Mouse (Mus musculus) liver, embryonic 15.5 days (tissue): ENCODE results near the gene Fam43a. TPM values are rescaled to one million over a fixed set of nuclear protein-coding genes. Genes with fewer than 3 reads are reported as not detected.

Source experiments
- ATAC-seq: fragments of 200-750 bp; cut with Nextera tagmentation; 2 replicates; pipeline ENCODE4 v1.8.0; 2017; ENCODE audit warnings: moderate number of reproducible peaks, mild to moderate bottlenecking, moderate library complexity; ENCODE audit not compliant: insufficient read depth
- H3K27ac ChIP-seq: fragments of 300-500 bp; sonication (generic); replicated peaks from 2 replicates; pipeline ENCODE4 v1.5.1; 2015; ENCODE audit warnings: mild to moderate bottlenecking, inconsistent platforms
- H3K27me3 ChIP-seq: fragments of 300-500 bp; sonication (generic); 2 replicates; pipeline ENCODE4 v1.6.1; 2015; ENCODE audit warnings: mild to moderate bottlenecking, inconsistent platforms
- H3K36me3 ChIP-seq: fragments of 300-500 bp; sonication (generic); replicated peaks from 2 replicates; pipeline ENCODE4 v1.6.1; 2015; ENCODE audit warnings: moderate library complexity, mild to moderate bottlenecking, inconsistent platforms
- H3K4me1 ChIP-seq: fragments of 300-500 bp; sonication (generic); replicated peaks from 2 replicates; pipeline ENCODE4 v1.6.1; 2015; ENCODE audit warnings: inconsistent platforms
- H3K4me2 ChIP-seq: fragments of 300-500 bp; sonication (generic); 2 replicates; pipeline ENCODE4 v1.6.1; 2015; ENCODE audit warnings: moderate library complexity, mild to moderate bottlenecking, inconsistent platforms
- H3K4me3 ChIP-seq: fragments of 300-500 bp; sonication (generic); replicated peaks from 2 replicates; pipeline ENCODE4 v1.5.1; 2015; ENCODE audit warnings: mild to moderate bottlenecking, inconsistent platforms
- H3K9ac ChIP-seq: fragments of 300-500 bp; sonication (generic); 2 replicates; pipeline ENCODE4 v1.6.1; 2015; ENCODE audit warnings: moderate library complexity, mild to moderate bottlenecking, inconsistent platforms
- H3K9me3 ChIP-seq: fragments of 300-500 bp; sonication (generic); replicated peaks from 2 replicates; pipeline ENCODE4 v1.6.1; 2016; ENCODE audit warnings: inconsistent platforms
- WGBS: fragments of 180-500 bp; shearing (Covaris S2); methylation state at CpG from one replicate; pipeline ENCODE4 v1.1.7; 2015; ENCODE audit warnings: mixed read lengths; ENCODE audit not compliant: insufficient replicate concordance; 5-methylcytosine and 5-hydroxymethylcytosine counted together
- polyA plus RNA-seq: library from polyadenylated mRNA; unstranded; fragments of >200 nt; fragmentation: Nextera tagmentation; extraction: Ambion mirVana; gene quantifications from 2 replicates; pipeline ENCODE4 v1.2.1, GENCODE M21; 2015

Gene Fam43a
- polyA plus RNA-seq, 1 experiment from 2014 or later: 5.2 TPM

GRCm38 (mm10) chr16:30611331-30611730 lies 11.8 kb downstream of the Fam43a start:
- no peaks in the 10 kb centered on the region for H3K27me3 ChIP-seq
- H3K4me3 ChIP-seq: no peak overlapping the region
- ATAC-seq: no peak
- no peak overlapping the region for H3K27ac ChIP-seq
- no peak overlapping the region for H3K4me2 ChIP-seq
- 55% methylated on average over 5 of the region's 5 CpGs for WGBS
- H3K4me1 ChIP-seq: no peaks in the 10 kb centered on the region
- no peaks in the 10 kb centered on the region for H3K36me3 ChIP-seq
- H3K9ac ChIP-seq: no peak overlapping the region
- no peaks in the 10 kb centered on the region for H3K9me3 ChIP-seq

- Histone ChIP-seq H3K9ac (no peak overlapping the region), H3K4me2 (no peak overlapping the region), H3K36me3 (no peaks in the 10 kb centered on the region), H3K27ac (no peak overlapping the region), H3K27me3 (no peaks in the 10 kb centered on the region), H3K9me3 (no peaks in the 10 kb centered on the region), H3K4me1 (no peaks in the 10 kb centered on the region), H3K4me3 (no peak overlapping the region)
- ATAC-seq: no peak
- 71% methylated on average over 7 of the region's 7 CpGs for WGBS
These were observed 13.6 kb downstream of the Fam43a start for GRCm38 (mm10) chr16:30613122-30613521.

- WGBS: 31% methylated on average over 5 of the region's 5 CpGs
- ATAC-seq: no peak
- Histone ChIP-seq H3K27ac (no peak overlapping the region), H3K9me3 (no peaks in the 10 kb centered on the region), H3K4me3 (no peak overlapping the region), H3K36me3 (no peaks in the 10 kb centered on the region), H3K4me2 (no peak overlapping the region), H3K4me1 (no peaks in the 10 kb centered on the region), H3K27me3 (no peaks in the 10 kb centered on the region), H3K9ac (no peak overlapping the region)
These were observed 14.6 kb downstream of the Fam43a start for GRCm38 (mm10) chr16:30614122-30614521.

GRCm38 (mm10) chr16:30614705-30615317 lies 15.3 kb downstream of the Fam43a start:
- WGBS: 52% methylated on average over 6 of the region's 6 CpGs
- no peaks in the 10 kb centered on the region for H3K9me3 ChIP-seq
- H3K4me2 ChIP-seq: no peak overlapping the region
- H3K4me3 ChIP-seq: no peak overlapping the region
- no peaks in the 10 kb centered on the region for H3K4me1 ChIP-seq
- no peaks in the 10 kb centered on the region for H3K27me3 ChIP-seq
- H3K36me3 ChIP-seq: no peaks in the 10 kb centered on the region
- no peak for ATAC-seq
- no peak overlapping the region for H3K9ac ChIP-seq
- no peak overlapping the region for H3K27ac ChIP-seq

- Histone ChIP-seq H3K36me3 (no peaks in the 10 kb centered on the region), H3K4me2 (no peak overlapping the region), H3K9me3 (no peaks in the 10 kb centered on the region), H3K4me1 (no peaks in the 10 kb centered on the region), H3K4me3 (no peak overlapping the region), H3K27ac (no peak overlapping the region), H3K9ac (no peak overlapping the region), H3K27me3 (no peaks in the 10 kb centered on the region)
- WGBS: 70% methylated on average over 3 of the region's 3 CpGs
- ATAC-seq: no peak
These were observed 16.8 kb downstream of the Fam43a start for GRCm38 (mm10) chr16:30616281-30616680.

GRCm38 (mm10) chr16:30623645-30624044 lies 24.1 kb downstream of the Fam43a start:
- H3K36me3 ChIP-seq: no peaks in the 10 kb centered on the region
- no peak overlapping the region for H3K4me3 ChIP-seq
- H3K9ac ChIP-seq: no peak overlapping the region
- ATAC-seq: no peak
- no peak overlapping the region for H3K27ac ChIP-seq
- no peaks in the 10 kb centered on the region for H3K27me3 ChIP-seq
- H3K4me1 ChIP-seq: no peaks in the 10 kb centered on the region
- no peaks in the 10 kb centered on the region for H3K9me3 ChIP-seq
- no peak overlapping the region for H3K4me2 ChIP-seq
- WGBS: 32% methylated on average over 7 of the region's 7 CpGs

- H3K9me3 ChIP-seq: no peaks in the 10 kb centered on the region
- no peak overlapping the region for H3K9ac ChIP-seq
- 45% methylated on average over 2 of the region's 2 CpGs for WGBS
These were observed 25.1 kb downstream of the Fam43a start for GRCm38 (mm10) chr16:30624640-30625039.

GRCm38 (mm10) chr16:30627586-30628337 lies 28.2 kb downstream of the Fam43a start:
- WGBS: 42% methylated on average over 11 of the region's 11 CpGs
- no peak overlapping the region for H3K4me3 ChIP-seq
- H3K4me2 ChIP-seq: no peak overlapping the region
- no peaks in the 10 kb centered on the region for H3K36me3 ChIP-seq
- no peak overlapping the region for H3K27ac ChIP-seq
- H3K4me1 ChIP-seq: no peaks in the 10 kb centered on the region
- H3K27me3 ChIP-seq: no peaks in the 10 kb centered on the region
- no peak for ATAC-seq
- H3K9me3 ChIP-seq: no peaks in the 10 kb centered on the region
- no peak overlapping the region for H3K9ac ChIP-seq

More at GRCm38 (mm10) chr16:30624640-30625039, 25.1 kb downstream of the Fam43a start:
- ATAC-seq: no peak
- Histone ChIP-seq H3K27me3 (no peaks in the 10 kb centered on the region), H3K4me1 (no peaks in the 10 kb centered on the region), H3K36me3 (no peaks in the 10 kb centered on the region), H3K4me3 (no peak overlapping the region), H3K4me2 (no peak overlapping the region), H3K27ac (no peak overlapping the region)

GRCm38 (mm10) chr16:30628401-30628800 lies 28.9 kb downstream of the Fam43a start:
- WGBS: 68% methylated on average over 6 of the region's 6 CpGs
- H3K4me1 ChIP-seq: no peaks in the 10 kb centered on the region
- no peak overlapping the region for H3K9ac ChIP-seq
- H3K27me3 ChIP-seq: no peaks in the 10 kb centered on the region
- no peak for ATAC-seq
- H3K9me3 ChIP-seq: no peaks in the 10 kb centered on the region
- no peak overlapping the region for H3K27ac ChIP-seq
- H3K4me2 ChIP-seq: no peak overlapping the region
- H3K4me3 ChIP-seq: no peak overlapping the region
- no peaks in the 10 kb centered on the region for H3K36me3 ChIP-seq

- Histone ChIP-seq H3K27ac (no peak overlapping the region), H3K9me3 (no peaks in the 10 kb centered on the region), H3K36me3 (no peaks in the 10 kb centered on the region), H3K4me2 (no peak overlapping the region), H3K4me3 (no peak overlapping the region), H3K27me3 (no peaks in the 10 kb centered on the region), H3K9ac (no peak overlapping the region), H3K4me1 (no peaks in the 10 kb centered on the region)
- ATAC-seq: no peak
- 69% methylated on average over 5 of the region's 5 CpGs for WGBS
These were observed 30.0 kb downstream of the Fam43a start for GRCm38 (mm10) chr16:30629509-30629908.

GRCm38 (mm10) chr16:30633906-30634746 lies 34.6 kb downstream of the Fam43a start:
- H3K4me1 ChIP-seq: no peaks in the 10 kb centered on the region
- no peaks in the 10 kb centered on the region for H3K9me3 ChIP-seq
- no peaks in the 10 kb centered on the region for H3K36me3 ChIP-seq
- no peak for ATAC-seq
- no peak overlapping the region for H3K27ac ChIP-seq
- H3K4me2 ChIP-seq: no peak overlapping the region
- 53% methylated on average over 8 of the region's 8 CpGs for WGBS
- H3K27me3 ChIP-seq: no peaks in the 10 kb centered on the region
- no peak overlapping the region for H3K9ac ChIP-seq
- no peak overlapping the region for H3K4me3 ChIP-seq
